Mouse (Mus musculus) ZHBTc4 (cell line): ENCODE data around the gene Pcyt1a.
A peak's percentile ranks its signal among the peaks of the same experiment; 100 is the strongest.

Source experiments
- DNase-seq: peaks from one replicate; pipeline ENCODE4 v3.0.0-alpha.2; 2011; ENCODE audit warnings: low read depth, low spot score

Gene Pcyt1a

GRCm38 (mm10) chr16:32430474-32431046, at the start of gene Pcyt1a:
TSS of gene Pcyt1a (plus strand) at chr16:32430921.
- peak; percentile 96 for DNase-seq

GRCm38 (mm10) chr16:32382901-32383300, 47.8 kb upstream of the Pcyt1a start:
- DNase-seq: no peak

- DNase-seq: no peak
Measured at GRCm38 (mm10) chr16:32384885-32385284, 45.8 kb upstream of the Pcyt1a start.

GRCm38 (mm10) chr16:32386826-32387225, 43.9 kb upstream of the Pcyt1a start:
- no peak for DNase-seq

GRCm38 (mm10) chr16:32389049-32389448, 41.7 kb upstream of the Pcyt1a start:
- DNase-seq: no peak

- DNase-seq: no peak
Measured at GRCm38 (mm10) chr16:32389841-32390240, 40.9 kb upstream of the Pcyt1a start.

GRCm38 (mm10) chr16:32390882-32391281, 39.8 kb upstream of the Pcyt1a start:
- no peak for DNase-seq

GRCm38 (mm10) chr16:32395679-32396540, 34.8 kb upstream of the Pcyt1a start:
- no peak for DNase-seq

GRCm38 (mm10) chr16:32396541-32396835, 34.2 kb upstream of the Pcyt1a start:
- no peak for DNase-seq

- DNase-seq: no peak
Measured at GRCm38 (mm10) chr16:32398206-32398605, 32.5 kb upstream of the Pcyt1a start.

GRCm38 (mm10) chr16:32400267-32400666, 30.5 kb upstream of the Pcyt1a start, which contains the start of gene Tm4sf19:
TSS of gene Tm4sf19 (plus strand) at chr16:32400506.
- no peak for DNase-seq

GRCm38 (mm10) chr16:32401335-32401965, 29.3 kb upstream of the Pcyt1a start:
- DNase-seq: no peak

- no peak for DNase-seq
Measured at GRCm38 (mm10) chr16:32402818-32403217, 27.9 kb upstream of the Pcyt1a start.

GRCm38 (mm10) chr16:32405716-32406115, 25.0 kb upstream of the Pcyt1a start:
- DNase-seq: no peak

GRCm38 (mm10) chr16:32406671-32407070, 24.1 kb upstream of the Pcyt1a start:
- no peak for DNase-seq

GRCm38 (mm10) chr16:32407730-32408129, 23.0 kb upstream of the Pcyt1a start:
- DNase-seq: no peak

GRCm38 (mm10) chr16:32417457-32417856, 13.3 kb upstream of the Pcyt1a start:
- DNase-seq: no peak

GRCm38 (mm10) chr16:32419517-32420483, 10.9 kb upstream of the Pcyt1a start, which contains the start of gene Tctex1d2:
TSS of gene Tctex1d2 (plus strand) at chr16:32419702.
- DNase-seq: peak; percentile 98

GRCm38 (mm10) chr16:32427506-32427905, 3.2 kb upstream of the Pcyt1a start:
- DNase-seq: no peak

GRCm38 (mm10) chr16:32431047-32431591, 398 bp downstream of the Pcyt1a start:
- DNase-seq: peak; percentile 41

- no peak for DNase-seq
Measured at GRCm38 (mm10) chr16:32431926-32432325, 1.2 kb downstream of the Pcyt1a start.
